Comparison of ENCODE assay signal across 25 mouse cellular contexts in genomic region chr19:7209907-7210646, GRCm38 (mm10). TPM values are rescaled to one million over a fixed set of nuclear protein-coding genes. Genes with fewer than 3 reads are reported as not detected.
DNase-seq lines count a peak whose midpoint lies in the region; ATAC-seq and TF ChIP-seq lines count a peak whose summit lies in the region.
"Had no signal": no experiment of that assay in that cellular context is flagged by ENCODE, and none has a peak within 500 bp of the region (broad histone marks: within the 10 kb centered on the region; RNA-seq: fewer than 3 reads in every experiment).

No protein-coding gene starts in this region.

- no peak for DNase-seq in hindbrain, postnatal 0 days (ENCODE audit: low spot score)
- no peak for DNase-seq in left cerebral cortex, adult 2 months (ENCODE audit: extremely low spot score in 1 of 2, low spot score in 2 of 2)
- DNase-seq in left cerebral cortex, adult 8-10 months (ENCODE audit: low spot score in 2 of 2): no peak
- DNase-seq in CH12.LX (ENCODE audit: extremely low read depth): no peak
- DNase-seq in MEL (ENCODE audit: low read depth, low spot score): peak; percentile 38
- DNase-seq in frontal cortex, postnatal 25 days (ENCODE audit: low spot score in 2 of 2): no peak
- DNase-seq: adrenal gland, adult 2 months; adrenal gland, postnatal 36 days; B cell, adult 2 months; cerebellum, adult 2 months; cerebellum, postnatal 14 days; embryo, embryonic 11 days; gastrocnemius, postnatal 36 days; heart, adult 11 months; heart, postnatal 14 days; kidney, adult 11 months had no signal

- intact Hi-C loops in left cerebral cortex, adult 2 months (cut with DNase I): no loop called here

- no peak overlapping the region for H3K4me2 ChIP-seq in hindbrain, postnatal 0 days (ENCODE audit: low read depth, low read length)
- H3K4me2 ChIP-seq in hindbrain, embryonic 16.5 days (ENCODE audit: low read length): no peak overlapping the region
- H3K4me2 ChIP-seq in CH12.LX (ENCODE audit: insufficient read depth, low read depth, poor library complexity, severe bottlenecking): no peak overlapping the region
- H3K4me2 ChIP-seq: embryonic facial prominence, embryonic 15.5 days; forebrain, embryonic 15.5 days; heart, embryonic 11.5 days; heart, embryonic 15.5 days; hindbrain, embryonic 13.5 days had no signal

- TF ChIP-seq RAD21 in CH12.LX (IDR thresholded peaks at IDR 0.05; ENCODE audit: low read depth, low read length): no peak
- peak; percentile 21 for TF ChIP-seq RAD21 in MEL (IDR thresholded peaks at IDR 0.05; ENCODE audit: low read depth, low read length)

- in situ Hi-C loops in CH12.LX (cut with MboI; ENCODE audit: low pct_ligation_motif_present, low pct_unique_long_range_greater_than_20kb, low sequenced_read_pairs): loop anchor here (5.0 kb wide), 1 partner anchor 153 kb away; the partner anchor contains the start of gene Macrod1

- TF ChIP-seq CTCF in hindbrain, postnatal 0 days (IDR thresholded peaks at IDR 0.05; ENCODE audit: low read depth): peak; percentile 26
- peak; percentile 21 for TF ChIP-seq CTCF in left cerebral cortex, adult 2 months (IDR thresholded peaks at IDR 0.05)
- TF ChIP-seq CTCF in CH12.LX (conservative IDR thresholded peaks at IDR 0.05 in 1 of 2, IDR thresholded peaks at IDR 0.05 in 1 of 2; ENCODE audit: low read depth in 2 of 2, low read length in 2 of 2): peak in 1 of 2 experiments; percentile 22; a peak in 1 of 4 replicates
- TF ChIP-seq CTCF in MEL (IDR thresholded peaks at IDR 0.05 in 2 of 3, conservative IDR thresholded peaks at IDR 0.05 in 1 of 3; ENCODE audit: control insufficient read depth in 1 of 3, insufficient read depth in 1 of 3, low read depth in 2 of 3, low read length in 3 of 3, poor library complexity in 1 of 3, severe bottlenecking in 1 of 3): peak in 2 of 3 experiments; percentile 7 to 35; a peak in 2 of 6 replicates

- 87% methylated on average over 7 of the region's 7 CpGs for WGBS in hindbrain, postnatal 0 days
- 89% methylated on average over 7 of the region's 7 CpGs for WGBS in hindbrain, embryonic 16.5 days

- H3K27me3 ChIP-seq in hindbrain, postnatal 0 days (ENCODE audit: insufficient read depth, low read length): no peaks in the 10 kb centered on the region
- no peaks in the 10 kb centered on the region for H3K27me3 ChIP-seq in hindbrain, embryonic 16.5 days (replicated peaks; ENCODE audit: control insufficient read depth, insufficient read depth, low read length)
- no peaks in the 10 kb centered on the region for H3K27me3 ChIP-seq in CH12.LX (replicated peaks)
- no peaks in the 10 kb centered on the region for H3K27me3 ChIP-seq in MEL (ENCODE audit: control insufficient read depth in 1 of 2, insufficient read depth in 2 of 2, low read length in 2 of 2)
- H3K27me3 ChIP-seq: embryonic facial prominence, embryonic 15.5 days; forebrain, embryonic 15.5 days; heart, embryonic 15.5 days; hindbrain, embryonic 13.5 days had no signal

- peaks cover 1% of the 10 kb centered on the region; the same call in 1 of the 2 replicates for H3K4me1 ChIP-seq in hindbrain, postnatal 0 days (ENCODE audit: insufficient read depth, low read length)
- peaks cover 21% of the 10 kb centered on the region for H3K4me1 ChIP-seq in hindbrain, embryonic 16.5 days (ENCODE audit: control insufficient read depth, insufficient read depth, low read depth, low read length)
- H3K4me1 ChIP-seq in CH12.LX (ENCODE audit: control insufficient read depth in 1 of 2, insufficient read depth in 2 of 2): peaks cover 4 to 18% of the 10 kb centered on the region in 2 experiments; a peak in 3 of 4 replicates
- H3K4me1 ChIP-seq in MEL (ENCODE audit: control insufficient read depth in 1 of 2, insufficient read depth in 2 of 2, low read length in 2 of 2): peaks cover 2 to 9% of the 10 kb centered on the region in 2 experiments; a peak in 3 of 4 replicates

- H3K9me3 ChIP-seq in hindbrain, postnatal 0 days (ENCODE audit: low read length): no peaks in the 10 kb centered on the region
- H3K9me3 ChIP-seq in hindbrain, embryonic 16.5 days (ENCODE audit: control insufficient read depth, low read length): no peaks in the 10 kb centered on the region
- no peaks in the 10 kb centered on the region for H3K9me3 ChIP-seq in CH12.LX (replicated peaks; ENCODE audit: low read length)
- no peaks in the 10 kb centered on the region for H3K9me3 ChIP-seq in MEL (replicated peaks; ENCODE audit: insufficient read depth, low read length)
- H3K9me3 ChIP-seq: embryonic facial prominence, embryonic 15.5 days; forebrain, embryonic 10.5 days; forebrain, embryonic 15.5 days; heart, embryonic 15.5 days; hindbrain, embryonic 13.5 days had no signal

- no peak overlapping the region for H3K9ac ChIP-seq in hindbrain, postnatal 0 days (replicated peaks; ENCODE audit: low read length)
- no peak overlapping the region for H3K9ac ChIP-seq in hindbrain, embryonic 16.5 days (ENCODE audit: low read depth, low read length)
- no peak overlapping the region for H3K9ac ChIP-seq in CH12.LX (ENCODE audit: insufficient read depth, low read depth)
- H3K9ac ChIP-seq in MEL (ENCODE audit: control insufficient read depth, low read depth, low read length, poor library complexity, severe bottlenecking): no peak overlapping the region
- H3K9ac ChIP-seq: embryonic facial prominence, embryonic 15.5 days; forebrain, embryonic 15.5 days; heart, embryonic 15.5 days; hindbrain, embryonic 13.5 days had no signal

- dilution Hi-C loops in CH12.LX (cut with MboI; ENCODE audit: extremely low pct_ligation_motif_present, extremely low pct_unique_long_range_greater_than_20kb, low sequenced_read_pairs): no loop called here

- ATAC-seq in hindbrain, postnatal 0 days: no peak
- ATAC-seq in hindbrain, embryonic 16.5 days: no peak
- ATAC-seq: CD4-positive, CD25-positive, alpha-beta regulatory T cell, adult 4 months; forebrain, embryonic 15.5 days had no signal

- no peak overlapping the region for H3K27ac ChIP-seq in hindbrain, postnatal 0 days
- no peak overlapping the region for H3K27ac ChIP-seq in hindbrain, embryonic 16.5 days (ENCODE audit: low read depth, low read length)
- no peak overlapping the region for H3K27ac ChIP-seq in left cerebral cortex, adult 2 months
- H3K27ac ChIP-seq in CH12.LX (ENCODE audit: insufficient read depth, low read depth): no peak overlapping the region
- no peak overlapping the region for H3K27ac ChIP-seq in MEL (ENCODE audit: control insufficient read depth, low read depth, low read length)
- H3K27ac ChIP-seq: embryonic facial prominence, embryonic 15.5 days; forebrain, embryonic 10.5 days; forebrain, embryonic 15.5 days; heart, embryonic 15.5 days; hindbrain, embryonic 13.5 days had no signal

- peaks cover 5% of the 10 kb centered on the region; the same call in 1 of the 2 replicates for H3K36me3 ChIP-seq in hindbrain, postnatal 0 days (ENCODE audit: insufficient read depth, low read length)
- H3K36me3 ChIP-seq in hindbrain, embryonic 16.5 days (ENCODE audit: control insufficient read depth, insufficient read depth, low read length): peaks cover 11% of the 10 kb centered on the region
- H3K36me3 ChIP-seq in CH12.LX (replicated peaks in 1 of 2; ENCODE audit: control insufficient read depth in 1 of 2, insufficient read depth in 1 of 2, low read length in 1 of 2): peaks cover 23 to 41% of the 10 kb centered on the region in 2 experiments
- peaks cover 3 to 8% of the 10 kb centered on the region in 2 experiments; a peak in 3 of 4 replicates for H3K36me3 ChIP-seq in MEL (ENCODE audit: control insufficient read depth in 1 of 2, insufficient read depth in 2 of 2, low read length in 2 of 2)

- TF ChIP-seq EP300 in CH12.LX (IDR thresholded peaks at IDR 0.05; ENCODE audit: low read length) (no peak), MEL (IDR thresholded peaks at IDR 0.05; ENCODE audit: low read depth in 1 of 2, low read length in 2 of 2) (no peak)

- TF ChIP-seq POLR2A in CH12.LX (IDR thresholded peaks at IDR 0.05; ENCODE audit: low read depth, low read length) (no peak), MEL (IDR thresholded peaks at IDR 0.05; ENCODE audit: control insufficient read depth in 1 of 2, insufficient read depth in 1 of 2, low read depth in 1 of 2, low read length in 2 of 2, poor library complexity in 1 of 2) (no peak)

- H3K79me2 ChIP-seq in CH12.LX (replicated peaks; ENCODE audit: control insufficient read depth, extremely low read depth, insufficient read depth, poor library complexity, severe bottlenecking) (peaks cover 29% of the 10 kb centered on the region), MEL (ENCODE audit: control insufficient read depth, insufficient read depth, low read length, poor library complexity) (peaks cover 21% of the 10 kb centered on the region)

- H3K4me3 ChIP-seq in hindbrain, postnatal 0 days (ENCODE audit: low read length): no peak overlapping the region
- no peak overlapping the region for H3K4me3 ChIP-seq in hindbrain, embryonic 16.5 days (ENCODE audit: low read length)
- no peak overlapping the region for H3K4me3 ChIP-seq in left cerebral cortex, adult 2 months
- H3K4me3 ChIP-seq in CH12.LX (replicated peaks in 1 of 3; ENCODE audit: low read depth in 2 of 3, low read length in 2 of 3, poor library complexity in 1 of 3) (no peak overlapping the region), MEL (ENCODE audit: control insufficient read depth in 1 of 2, insufficient read depth in 1 of 2, low read depth in 2 of 2, low read length in 2 of 2) (no peak overlapping the region)
- H3K4me3 ChIP-seq: embryonic facial prominence, embryonic 15.5 days; erythroblast, embryonic 14.5 days; forebrain, embryonic 10.5 days; forebrain, embryonic 15.5 days; heart, embryonic 15.5 days; hindbrain, embryonic 13.5 days had no signal

RNA-seq across cellular contexts. Expression of gene Otub1, which starts 4.0 kb away (rescaled TPM):
- 216 and 233 TPM in 2 replicates for total RNA-seq in hindbrain, postnatal 0 days (2014; rRNA removed)
- 248 and 253 TPM in 2 replicates for polyA plus RNA-seq in hindbrain, postnatal 0 days (2015; fragmentation: Nextera tagmentation; extraction: Ambion mirVana)
- polyA plus RNA-seq in hindbrain, embryonic 16.5 days (2015; fragmentation: Nextera tagmentation; extraction: Ambion mirVana): 246 and 249 TPM in 2 replicates
- total RNA-seq in left cerebral cortex, adult 2 months (2021): 100 to 1,000 TPM; 257 to 267 TPM
- 100 to 1,000 TPM; 267 to 296 (median 278) TPM for total RNA-seq in left cerebral cortex, adult 8-10 months (2022)
- total RNA-seq in CH12.LX (2012; rRNA removed): 102 and 114 TPM in 2 replicates
- total RNA-seq in CH12.LX (2014; rRNA removed): 115 and 119 TPM in 2 replicates
- 126 and 139 TPM in 2 replicates for polyA plus RNA-seq in CH12.LX (2012; ENCODE audit: insufficient read length, low read depth)
- 103 and 106 TPM in 2 replicates for total RNA-seq in MEL (2012; rRNA removed)
- 100 to 1,000 TPM; 194 to 285 TPM for polyA plus RNA-seq in MEL (2012; ENCODE audit: insufficient read depth in 1 of 2, insufficient read length in 2 of 2, low read depth in 1 of 2, low replicate concordance in 2 of 2, missing spikeins in 1 of 2)

RNA-seq across cellular contexts. Expression of gene Cox8a, which starts 7.3 kb away (rescaled TPM):
- total RNA-seq in hindbrain, postnatal 0 days (2014; rRNA removed): 1,715 and 1,845 TPM in 2 replicates
- polyA plus RNA-seq in hindbrain, postnatal 0 days (2015; fragmentation: Nextera tagmentation; extraction: Ambion mirVana): 2,044 and 2,080 TPM in 2 replicates
- 1,071 and 1,270 TPM in 2 replicates for polyA plus RNA-seq in hindbrain, embryonic 16.5 days (2015; fragmentation: Nextera tagmentation; extraction: Ambion mirVana)
- 100 to 1,000 TPM; 934 to 941 TPM for total RNA-seq in left cerebral cortex, adult 2 months (2021)
- total RNA-seq in left cerebral cortex, adult 8-10 months (2022): 1,000 to 10,000 TPM; 1,021 to 1,102 (median 1,060) TPM
- 797 and 822 TPM in 2 replicates for total RNA-seq in CH12.LX (2012; rRNA removed)
- total RNA-seq in CH12.LX (2014; rRNA removed): 275 and 326 TPM in 2 replicates
- 617 and 896 TPM in 2 replicates for polyA plus RNA-seq in CH12.LX (2012; ENCODE audit: insufficient read length, low read depth)
- 736 and 745 TPM in 2 replicates for total RNA-seq in MEL (2012; rRNA removed)
- 1,000 to 10,000 TPM in 1 of 2 experiments, not detected in 1; 1,213 TPM for polyA plus RNA-seq in MEL (2012; ENCODE audit: insufficient read depth in 1 of 2, insufficient read length in 2 of 2, low read depth in 1 of 2, low replicate concordance in 2 of 2, missing spikeins in 1 of 2)

RNA-seq across cellular contexts. Expression of gene Naa40, which starts 30.9 kb away (rescaled TPM):
- 56.5 and 59.7 TPM in 2 replicates for total RNA-seq in hindbrain, postnatal 0 days (2014; rRNA removed)
- polyA plus RNA-seq in hindbrain, postnatal 0 days (2015; fragmentation: Nextera tagmentation; extraction: Ambion mirVana): 42.7 and 42.8 TPM in 2 replicates
- polyA plus RNA-seq in hindbrain, embryonic 16.5 days (2015; fragmentation: Nextera tagmentation; extraction: Ambion mirVana): 60.6 and 66.9 TPM in 2 replicates
- total RNA-seq in left cerebral cortex, adult 2 months (2021): 10 to 100 TPM; 35.7 to 37.4 TPM
- total RNA-seq in left cerebral cortex, adult 8-10 months (2022): 10 to 100 TPM; 30.6 to 39.2 (median 32.3) TPM
- 40.6 and 45.5 TPM in 2 replicates for total RNA-seq in CH12.LX (2012; rRNA removed)
- total RNA-seq in CH12.LX (2014; rRNA removed): 63.1 and 65.7 TPM in 2 replicates
- polyA plus RNA-seq in CH12.LX (2012; ENCODE audit: insufficient read length, low read depth): 61.2 and 69.3 TPM in 2 replicates
- total RNA-seq in MEL (2012; rRNA removed): 45.5 and 46.8 TPM in 2 replicates
- 10 to 100 TPM in 1 of 2 experiments, not detected in 1; 75.7 TPM for polyA plus RNA-seq in MEL (2012; ENCODE audit: insufficient read depth in 1 of 2, insufficient read length in 2 of 2, low read depth in 1 of 2, low replicate concordance in 2 of 2, missing spikeins in 1 of 2)

RNA-seq across cellular contexts. Expression of gene Rcor2, which starts 57.0 kb away (rescaled TPM):
- total RNA-seq in hindbrain, postnatal 0 days (2014; rRNA removed): 73.2 and 91.7 TPM in 2 replicates
- polyA plus RNA-seq in hindbrain, postnatal 0 days (2015; fragmentation: Nextera tagmentation; extraction: Ambion mirVana): 14.8 and 16.6 TPM in 2 replicates
- polyA plus RNA-seq in hindbrain, embryonic 16.5 days (2015; fragmentation: Nextera tagmentation; extraction: Ambion mirVana): 10.5 and 18.5 TPM in 2 replicates
- total RNA-seq in left cerebral cortex, adult 2 months (2021): 10 to 100 TPM; 14.3 to 14.7 TPM
- 10 to 100 TPM; 15.5 to 17.6 (median 15.6) TPM for total RNA-seq in left cerebral cortex, adult 8-10 months (2022)
- total RNA-seq in CH12.LX (2012; rRNA removed) (12.0 and 13.3 TPM in 2 replicates), CH12.LX (2014; rRNA removed) (9.2 and 10.3 TPM in 2 replicates), MEL (2012; rRNA removed) (31.4 and 33.7 TPM in 2 replicates)
- polyA plus RNA-seq in CH12.LX (2012; ENCODE audit: insufficient read length, low read depth) (22.8 and 28.2 TPM in 2 replicates), MEL (2012; ENCODE audit: insufficient read depth in 1 of 2, insufficient read length in 2 of 2, low read depth in 1 of 2, low replicate concordance in 2 of 2, missing spikeins in 1 of 2) (10 to 100 TPM in 1 of 2 experiments, not detected in 1; 60.2 TPM)
